Mouse (Mus musculus) forebrain, embryonic 11.5 days (tissue): ENCODE measurements at regions not wholly inside any gene's neighbourhood (a gene's known extent, or its start where the extent isn't known, plus 50 kb on each side); places are given as distances from the start of the nearest gene placed in this dataset.
A peak's percentile ranks its signal among the peaks of the same experiment; 100 is the strongest.

Source experiments
- ATAC-seq: fragments of 200-750 bp; cut with Nextera tagmentation; replicated peaks from 2 replicates; pipeline ENCODE4 v1.8.0; 2017; ENCODE audit warnings: moderate TSS enrichment; ENCODE audit not compliant: low FRiP score
- DNase-seq: peaks from one replicate; pipeline ENCODE4 v3.0.0-alpha.2; 2017; ENCODE audit warnings: low spot score
- H3K27ac ChIP-seq: fragments of 300-500 bp; sonication (generic); 2 replicates; pipeline ENCODE4 v1.5.1; 2014; ENCODE audit warnings: low read depth, low read length
- H3K27me3 ChIP-seq: fragments of 300-500 bp; sonication (generic); 2 replicates; pipeline ENCODE4 v1.6.1; 2014; ENCODE audit warnings: mild to moderate bottlenecking, low read length, mixed read lengths; ENCODE audit not compliant: control insufficient read depth, insufficient read depth
- H3K36me3 ChIP-seq: fragments of 300-500 bp; sonication (generic); 2 replicates; pipeline ENCODE4 v1.6.1; 2014; ENCODE audit warnings: mild to moderate bottlenecking, low read length, moderate library complexity, mixed read lengths; ENCODE audit not compliant: control insufficient read depth, insufficient read depth
- H3K4me1 ChIP-seq: fragments of 300-500 bp; sonication (generic); replicated peaks from 2 replicates; pipeline ENCODE4 v1.6.1; 2014; ENCODE audit warnings: low read length, mixed read lengths; ENCODE audit not compliant: control insufficient read depth, insufficient read depth
- H3K4me2 ChIP-seq: fragments of 300-500 bp; sonication (generic); 2 replicates; pipeline ENCODE4 v1.6.1; 2014; ENCODE audit warnings: low read depth, mild to moderate bottlenecking, low read length, moderate library complexity, mixed read lengths; ENCODE audit not compliant: severe bottlenecking
- H3K4me3 ChIP-seq: fragments of 300-500 bp; sonication (generic); 2 replicates; pipeline ENCODE4 v1.5.1; 2014; ENCODE audit warnings: low read depth, low read length
- H3K9ac ChIP-seq: fragments of 300-500 bp; sonication (generic); 2 replicates; pipeline ENCODE4 v1.6.1; 2014; ENCODE audit warnings: low read length
- H3K9me3 ChIP-seq: fragments of 300-500 bp; sonication (generic); 2 replicates; pipeline ENCODE4 v1.6.1; 2016; ENCODE audit warnings: low read length, mixed read lengths; ENCODE audit not compliant: control insufficient read depth
- WGBS: fragments of 180-500 bp; shearing (Covaris S2); extraction: QIAGEN DNeasy Blood & Tissue Kit; methylation state at CpG from one replicate; pipeline ENCODE4 v1.1.7; 2014; 5-methylcytosine and 5-hydroxymethylcytosine counted together

- DNase-seq (peak; percentile 88), ATAC-seq (peak; percentile 93)
- no peaks in the 10 kb centered on the region for H3K9me3 ChIP-seq
- peak overlapping the region; percentile 76 for H3K27ac ChIP-seq
- H3K9ac ChIP-seq, result no peak overlapping the region
- no peaks in the 10 kb centered on the region for H3K27me3 ChIP-seq
- H3K36me3 ChIP-seq, result no peaks in the 10 kb centered on the region
- H3K4me1 ChIP-seq, result peaks cover 25% of the 10 kb centered on the region
- peak overlapping the region; percentile 34; the same call in 1 of the 2 replicates for H3K4me2 ChIP-seq
- no peak overlapping the region for H3K4me3 ChIP-seq
- WGBS, result 2% methylated on average over 19 of the region's 19 CpGs
Measured at GRCm38 (mm10) chr12:12581271-12582186, 319.6 kb downstream of the Fam49a start.

GRCm38 (mm10) chr12:12580763-12581178 is 318.8 kb downstream of the Fam49a start:
- WGBS, result 2% methylated on average over 8 of the region's 8 CpGs
- H3K9ac ChIP-seq, result no peak overlapping the region
- peak overlapping the region; percentile 76 for H3K27ac ChIP-seq
- DNase-seq, result peak; percentile 67
- peak overlapping the region; percentile 34; the same call in 1 of the 2 replicates for H3K4me2 ChIP-seq
- H3K36me3 ChIP-seq, result no peaks in the 10 kb centered on the region
- H3K4me1 ChIP-seq, result peaks cover 25% of the 10 kb centered on the region
- no peaks in the 10 kb centered on the region for H3K9me3 ChIP-seq
- H3K4me3 ChIP-seq, result no peak overlapping the region
- ATAC-seq, result peak; percentile 47
- no peaks in the 10 kb centered on the region for H3K27me3 ChIP-seq

- no peaks in the 10 kb centered on the region for H3K9me3 ChIP-seq
- no peak overlapping the region for H3K9ac ChIP-seq
- H3K36me3 ChIP-seq, result no peaks in the 10 kb centered on the region
- no peak overlapping the region for H3K27ac ChIP-seq
- 58% methylated on average over 7 of the region's 7 CpGs for WGBS
- H3K27me3 ChIP-seq, result no peaks in the 10 kb centered on the region
- H3K4me3 ChIP-seq, result no peak overlapping the region
- H3K4me2 ChIP-seq, result no peak overlapping the region
- ATAC-seq (no peak), DNase-seq (no peak)
- H3K4me1 ChIP-seq, result peaks cover 25% of the 10 kb centered on the region
Measured at GRCm38 (mm10) chr12:12578278-12578677, 316.3 kb downstream of the Fam49a start.

- H3K36me3 ChIP-seq, result no peaks in the 10 kb centered on the region
- no peak overlapping the region for H3K27ac ChIP-seq
- H3K4me2 ChIP-seq, result no peak overlapping the region
- no peaks in the 10 kb centered on the region for H3K9me3 ChIP-seq
- 94% methylated on average over 7 of the region's 7 CpGs for WGBS
- DNase-seq, result no peak
- ATAC-seq, result no peak
- H3K4me1 ChIP-seq, result no peaks in the 10 kb centered on the region
- H3K4me3 ChIP-seq, result no peak overlapping the region
- no peak overlapping the region for H3K9ac ChIP-seq
- no peaks in the 10 kb centered on the region for H3K27me3 ChIP-seq
Measured at GRCm38 (mm10) chr12:12570563-12571251, 308.8 kb downstream of the Fam49a start.

- H3K4me1 ChIP-seq, result no peaks in the 10 kb centered on the region; the same call in 1 of the 2 replicates
- H3K27me3 ChIP-seq, result no peaks in the 10 kb centered on the region
- H3K4me3 ChIP-seq, result no peak overlapping the region
- H3K9me3 ChIP-seq, result no peaks in the 10 kb centered on the region
- no peak overlapping the region for H3K4me2 ChIP-seq
- DNase-seq, result no peak
- H3K36me3 ChIP-seq, result no peaks in the 10 kb centered on the region
- no peak for ATAC-seq
- no peak overlapping the region for H3K9ac ChIP-seq
- 98% methylated on average over 3 of the region's 3 CpGs for WGBS
- no peak overlapping the region for H3K27ac ChIP-seq
Measured at GRCm38 (mm10) chr12:12567734-12568104, 305.8 kb downstream of the Fam49a start.

- Histone ChIP-seq H3K4me2 (no peak overlapping the region), H3K27ac (no peak overlapping the region), H3K9ac (no peak overlapping the region), H3K36me3 (no peaks in the 10 kb centered on the region), H3K27me3 (no peaks in the 10 kb centered on the region), H3K4me3 (no peak overlapping the region), H3K9me3 (no peaks in the 10 kb centered on the region), H3K4me1 (no peaks in the 10 kb centered on the region; the same call in 1 of the 2 replicates)
- ATAC-seq, result no peak
- WGBS, result 93% methylated on average over 7 of the region's 7 CpGs
- no peak for DNase-seq
Measured at GRCm38 (mm10) chr12:12567058-12567733, 305.3 kb downstream of the Fam49a start.

GRCm38 (mm10) chr12:12562267-12562666 is 300.3 kb downstream of the Fam49a start:
- H3K9ac ChIP-seq, result no peak overlapping the region
- H3K27me3 ChIP-seq, result no peaks in the 10 kb centered on the region
- no peak overlapping the region for H3K4me3 ChIP-seq
- no peak for ATAC-seq
- H3K9me3 ChIP-seq, result no peaks in the 10 kb centered on the region
- H3K36me3 ChIP-seq, result no peaks in the 10 kb centered on the region
- H3K27ac ChIP-seq, result no peak overlapping the region
- WGBS, result 96% methylated on average over 1 of the region's 1 CpGs
- no peak overlapping the region for H3K4me2 ChIP-seq
- no peak for DNase-seq
- H3K4me1 ChIP-seq, result no peaks in the 10 kb centered on the region; the same call in 1 of the 2 replicates

GRCm38 (mm10) chr12:12551818-12552217 is 289.9 kb downstream of the Fam49a start:
- WGBS, result 90% methylated on average over 5 of the region's 5 CpGs
- Histone ChIP-seq H3K9me3 (no peaks in the 10 kb centered on the region), H3K9ac (no peak overlapping the region), H3K4me3 (no peak overlapping the region), H3K36me3 (no peaks in the 10 kb centered on the region), H3K27me3 (no peaks in the 10 kb centered on the region), H3K4me2 (no peak overlapping the region), H3K27ac (no peak overlapping the region), H3K4me1 (no peaks in the 10 kb centered on the region)
- no peak for DNase-seq
- ATAC-seq, result no peak
